Mouse (Mus musculus): Measurements from ENCODE around the gene Dgkb. TPM values are rescaled to one million over a fixed set of nuclear protein-coding genes. Genes with fewer than 3 reads are reported as not detected.

Dgkb gene
- polyA plus RNA-seq, 2 experiments: 0.03 TPM; not detected in 1

GRCm38 (mm10) chr12:37814122-37814521 lies 3.4 kb upstream of the Dgkb start:
- TF ChIP-seq EP300 (IDR thresholded peaks at IDR 0.05; ENCODE audit: low read depth): no peak
- no peak for TF ChIP-seq CTCF (IDR thresholded peaks at IDR 0.05; ENCODE audit: low read depth)
- DNase-seq (ENCODE audit: low read depth in 3 of 3, low spot score in 3 of 3): no peak
- ATAC-seq (ENCODE audit: insufficient read depth): no peak
- Histone ChIP-seq H3K4me3 (ENCODE audit: insufficient read depth in 1 of 2, low read depth in 2 of 2, low read length in 2 of 2) (no peak overlapping the region), H3K9ac (replicated peaks) (no peak overlapping the region), H3K4me2 (ENCODE audit: low read depth) (no peak overlapping the region), H3K27me3 (ENCODE audit: control insufficient read depth, insufficient read depth, low read length) (no peaks in the 10 kb centered on the region), H3K9me3 (ENCODE audit: control insufficient read depth, low read length) (no peaks in the 10 kb centered on the region), H3K4me1 (replicated peaks; ENCODE audit: control insufficient read depth in 2 of 2, insufficient read depth in 2 of 2, low read length in 1 of 2) (no peaks in the 10 kb centered on the region), H3K36me3 (replicated peaks; ENCODE audit: control insufficient read depth, insufficient read depth, low read depth) (no peaks in the 10 kb centered on the region), H3K27ac (no peak overlapping the region)
- whole genome bisulfite sequencing (ENCODE audit: insufficient replicate concordance): 65% methylated on average over 3 of the region's 3 CpGs

GRCm38 (mm10) chr12:37821052-37821810 lies 3.7 kb downstream of the Dgkb start:
- Histone ChIP-seq H3K27ac (no peak overlapping the region), H3K4me1 (replicated peaks; ENCODE audit: control insufficient read depth in 2 of 2, insufficient read depth in 2 of 2, low read length in 1 of 2) (no peaks in the 10 kb centered on the region), H3K27me3 (ENCODE audit: control insufficient read depth, insufficient read depth, low read length) (no peaks in the 10 kb centered on the region), H3K4me2 (ENCODE audit: low read depth) (no peak overlapping the region), H3K9me3 (ENCODE audit: control insufficient read depth, low read length) (no peaks in the 10 kb centered on the region), H3K9ac (replicated peaks) (no peak overlapping the region), H3K36me3 (replicated peaks; ENCODE audit: control insufficient read depth, insufficient read depth, low read depth) (no peaks in the 10 kb centered on the region), H3K4me3 (ENCODE audit: insufficient read depth in 1 of 2, low read depth in 2 of 2, low read length in 2 of 2) (no peak overlapping the region)
- ATAC-seq (ENCODE audit: insufficient read depth) (no peak), DNase-seq (ENCODE audit: low read depth in 3 of 3, low spot score in 3 of 3) (no peak)
- TF ChIP-seq CTCF (IDR thresholded peaks at IDR 0.05; ENCODE audit: low read depth): no peak
- no peak for TF ChIP-seq EP300 (IDR thresholded peaks at IDR 0.05; ENCODE audit: low read depth)
- 74% methylated on average over 8 of the region's 8 CpGs for WGBS (ENCODE audit: insufficient replicate concordance)

- Histone ChIP-seq H3K4me1 (replicated peaks; ENCODE audit: control insufficient read depth in 2 of 2, insufficient read depth in 2 of 2, low read length in 1 of 2) (no peaks in the 10 kb centered on the region), H3K27me3 (ENCODE audit: control insufficient read depth, insufficient read depth, low read length) (peaks cover 3% of the 10 kb centered on the region; the same call in 1 of the 2 replicates), H3K4me3 (ENCODE audit: insufficient read depth in 1 of 2, low read depth in 2 of 2, low read length in 2 of 2) (peak overlapping the region in 1 of 2 experiments; percentile 32; a peak in 1 of 4 replicates), H3K9me3 (ENCODE audit: control insufficient read depth, low read length) (no peaks in the 10 kb centered on the region), H3K4me2 (ENCODE audit: low read depth) (peak overlapping the region; percentile 36), H3K9ac (replicated peaks) (no peak overlapping the region), H3K27ac (no peak overlapping the region), H3K36me3 (replicated peaks; ENCODE audit: control insufficient read depth, insufficient read depth, low read depth) (no peaks in the 10 kb centered on the region)
- TF ChIP-seq CTCF (IDR thresholded peaks at IDR 0.05; ENCODE audit: low read depth): no peak
- TF ChIP-seq EP300 (IDR thresholded peaks at IDR 0.05; ENCODE audit: low read depth): no peak
- ATAC-seq (ENCODE audit: insufficient read depth) (no peak), DNase-seq (ENCODE audit: low read depth in 3 of 3, low spot score in 3 of 3) (no peak)
- 4% methylated on average over 26 of the region's 26 CpGs for WGBS (ENCODE audit: insufficient replicate concordance)
These were observed 62.8 kb downstream of the Dgkb start for GRCm38 (mm10) chr12:37880042-37881017.

- WGBS (ENCODE audit: insufficient replicate concordance): 4% methylated on average over 10 of the region's 10 CpGs
- Histone ChIP-seq H3K9me3 (ENCODE audit: control insufficient read depth, low read length) (no peaks in the 10 kb centered on the region), H3K4me2 (ENCODE audit: low read depth) (no peak overlapping the region), H3K36me3 (replicated peaks; ENCODE audit: control insufficient read depth, insufficient read depth, low read depth) (no peaks in the 10 kb centered on the region), H3K27ac (no peak overlapping the region), H3K27me3 (ENCODE audit: control insufficient read depth, insufficient read depth, low read length) (peaks cover 3% of the 10 kb centered on the region; the same call in 1 of the 2 replicates), H3K4me1 (replicated peaks; ENCODE audit: control insufficient read depth in 2 of 2, insufficient read depth in 2 of 2, low read length in 1 of 2) (no peaks in the 10 kb centered on the region), H3K9ac (replicated peaks) (no peak overlapping the region), H3K4me3 (ENCODE audit: insufficient read depth in 1 of 2, low read depth in 2 of 2, low read length in 2 of 2) (no peak overlapping the region)
- no peak for ATAC-seq (ENCODE audit: insufficient read depth)
- no peak for TF ChIP-seq CTCF (IDR thresholded peaks at IDR 0.05; ENCODE audit: low read depth)
- TF ChIP-seq EP300 (IDR thresholded peaks at IDR 0.05; ENCODE audit: low read depth): no peak
- DNase-seq (ENCODE audit: low read depth in 3 of 3, low spot score in 3 of 3): no peak
These were observed 63.9 kb downstream of the Dgkb start for GRCm38 (mm10) chr12:37881376-37881775.

- Histone ChIP-seq H3K9ac (replicated peaks) (no peak overlapping the region), H3K27me3 (ENCODE audit: control insufficient read depth, insufficient read depth, low read length) (peaks cover 3% of the 10 kb centered on the region; the same call in 1 of the 2 replicates), H3K4me3 (ENCODE audit: insufficient read depth in 1 of 2, low read depth in 2 of 2, low read length in 2 of 2) (no peak overlapping the region), H3K4me1 (replicated peaks; ENCODE audit: control insufficient read depth in 2 of 2, insufficient read depth in 2 of 2, low read length in 1 of 2) (no peaks in the 10 kb centered on the region), H3K9me3 (ENCODE audit: control insufficient read depth, low read length) (no peaks in the 10 kb centered on the region), H3K4me2 (ENCODE audit: low read depth) (no peak overlapping the region), H3K36me3 (replicated peaks; ENCODE audit: control insufficient read depth, insufficient read depth, low read depth) (no peaks in the 10 kb centered on the region), H3K27ac (no peak overlapping the region)
- ATAC-seq (ENCODE audit: insufficient read depth): no peak
- TF ChIP-seq EP300 (IDR thresholded peaks at IDR 0.05; ENCODE audit: low read depth): no peak
- no peak for TF ChIP-seq CTCF (IDR thresholded peaks at IDR 0.05; ENCODE audit: low read depth)
- DNase-seq (ENCODE audit: low read depth in 3 of 3, low spot score in 3 of 3): no peak
- 58% methylated on average over 1 of the region's 1 CpGs for WGBS (ENCODE audit: insufficient replicate concordance)
These were observed 65.3 kb downstream of the Dgkb start for GRCm38 (mm10) chr12:37882796-37883195.

Data from liver, embryonic 14.5 days (tissue).